Comparison of ENCODE assay signal across 17 mouse cellular contexts in genomic region chr15:31550381-31550780, GRCm38 (mm10). TPM values are rescaled to one million over a fixed set of nuclear protein-coding genes. Genes with fewer than 3 reads are reported as not detected.
"Had no signal": no experiment of that assay in that cellular context is flagged by ENCODE, and none has a peak within 500 bp of the region (broad histone marks: within the 10 kb centered on the region; RNA-seq: fewer than 3 reads in every experiment).

No protein-coding gene starts in this region.

- H3K4me2 ChIP-seq: neural tube, embryonic 12.5 days; neural tube, embryonic 13.5 days; neural tube, embryonic 15.5 days; stomach, embryonic 15.5 days had no signal

- H3K4me1 ChIP-seq: neural tube, embryonic 12.5 days; neural tube, embryonic 13.5 days; neural tube, embryonic 15.5 days; stomach, embryonic 15.5 days had no signal

- H3K9ac ChIP-seq: neural tube, embryonic 12.5 days; neural tube, embryonic 13.5 days; neural tube, embryonic 15.5 days; stomach, embryonic 15.5 days had no signal

- H3K4me3 ChIP-seq: neural tube, embryonic 12.5 days; neural tube, embryonic 13.5 days; neural tube, embryonic 15.5 days; stomach, embryonic 15.5 days had no signal

- H3K9me3 ChIP-seq: neural tube, embryonic 12.5 days; neural tube, embryonic 13.5 days; neural tube, embryonic 15.5 days; stomach, embryonic 15.5 days had no signal

- H3K27ac ChIP-seq: neural tube, embryonic 12.5 days; neural tube, embryonic 13.5 days; neural tube, embryonic 15.5 days; stomach, embryonic 15.5 days; stomach, postnatal 0 days had no signal

- H3K36me3 ChIP-seq: neural tube, embryonic 12.5 days; neural tube, embryonic 13.5 days; neural tube, embryonic 15.5 days; stomach, embryonic 15.5 days had no signal

- H3K27me3 ChIP-seq: neural tube, embryonic 12.5 days; neural tube, embryonic 13.5 days; neural tube, embryonic 15.5 days; stomach, embryonic 15.5 days had no signal

- DNase-seq: retina, postnatal 1 day; right cerebral cortex, adult 18-20 months; right cerebral cortex, postnatal 14 days; right cerebral cortex, postnatal 25 days; right cerebral cortex, postnatal 4 days; spleen, adult 18-20 months; thymus, adult 18-20 months; thymus, adult 2 months; thymus, postnatal 14 days; thymus, postnatal 25 days; thymus, postnatal 36 days had no signal

RNA-seq across cellular contexts. Expression of gene Cmbl, which starts 14.8 kb away (rescaled TPM):
- total RNA-seq: neutrophil, adult 5-6 weeks had no signal
